9 mouse cellular contexts compared by ENCODE assay signal in genomic region chr19:5691601-5692000, GRCm38 (mm10). TPM values are rescaled to one million over a fixed set of nuclear protein-coding genes. Genes with fewer than 3 reads are reported as not detected.
DNase-seq lines count a peak whose midpoint lies in the region; ATAC-seq lines count a peak whose summit lies in the region.
"Had no signal": no experiment of that assay in that cellular context is flagged by ENCODE, and none has a peak within 500 bp of the region (broad histone marks: within the 10 kb centered on the region; RNA-seq: fewer than 3 reads in every experiment).

No protein-coding gene starts in this region.

- ATAC-seq in heart, embryonic 11.5 days (replicated peaks; ENCODE audit: insufficient number of reproducible peaks, low FRiP score, low TSS enrichment) = no peak
- ATAC-seq in embryonic facial prominence, embryonic 15.5 days (ENCODE audit: insufficient number of reproducible peaks, low FRiP score, low TSS enrichment, low read depth) = no peak
- no peak for ATAC-seq in midbrain, embryonic 15.5 days (replicated peaks)

- no peak for DNase-seq in heart, adult 8-10 months (ENCODE audit: low spot score)
- no peak for DNase-seq in limb, embryonic 10.5 days (ENCODE audit: low spot score)
- no peak for DNase-seq in cerebellum, postnatal 10 days
- DNase-seq in cerebellum, adult 9-10 months = no peak
- no peak for DNase-seq in right cerebral cortex, adult 2 months (ENCODE audit: low spot score in 2 of 2)
- DNase-seq: left cerebral cortex, postnatal 4 days had no signal

- peak overlapping the region; percentile 97 for H3K4me2 ChIP-seq in heart, embryonic 11.5 days
- peak overlapping the region; percentile 94 for H3K4me2 ChIP-seq in embryonic facial prominence, embryonic 15.5 days (replicated peaks)
- peak overlapping the region; percentile 99 for H3K4me2 ChIP-seq in midbrain, embryonic 15.5 days

- H3K36me3 ChIP-seq in heart, embryonic 11.5 days (ENCODE audit: control insufficient read depth, insufficient read depth, low read length) = peaks cover 16% of the 10 kb centered on the region
- peaks cover 41% of the 10 kb centered on the region for H3K36me3 ChIP-seq in embryonic facial prominence, embryonic 15.5 days
- H3K36me3 ChIP-seq in limb, embryonic 10.5 days = peaks cover 77% of the 10 kb centered on the region
- no peaks in the 10 kb centered on the region; the same call in 1 of the 2 replicates for H3K36me3 ChIP-seq in midbrain, embryonic 15.5 days (replicated peaks)

- no peaks in the 10 kb centered on the region for H3K9me3 ChIP-seq in heart, embryonic 11.5 days (replicated peaks; ENCODE audit: control insufficient read depth, low read length)
- no peaks in the 10 kb centered on the region for H3K9me3 ChIP-seq in embryonic facial prominence, embryonic 15.5 days (replicated peaks)
- no peaks in the 10 kb centered on the region for H3K9me3 ChIP-seq in limb, embryonic 10.5 days (replicated peaks)
- no peaks in the 10 kb centered on the region for H3K9me3 ChIP-seq in midbrain, embryonic 15.5 days

- peak overlapping the region; percentile 93 for H3K4me3 ChIP-seq in heart, embryonic 11.5 days (ENCODE audit: low read depth, low read length)
- peak overlapping the region; percentile 75 for H3K4me3 ChIP-seq in embryonic facial prominence, embryonic 15.5 days (replicated peaks)
- peak overlapping the region; percentile 82 for H3K4me3 ChIP-seq in limb, embryonic 10.5 days
- H3K4me3 ChIP-seq in midbrain, embryonic 15.5 days = no peak overlapping the region; the same call in 1 of the 2 replicates

- H3K9ac ChIP-seq in heart, embryonic 11.5 days (ENCODE audit: low read depth, low read length) = peak overlapping the region; percentile 91
- H3K9ac ChIP-seq in embryonic facial prominence, embryonic 15.5 days = peak overlapping the region; percentile 40; the same call in 1 of the 2 replicates
- H3K9ac ChIP-seq in midbrain, embryonic 15.5 days = no peak overlapping the region; the same call in 1 of the 2 replicates

- peaks cover 52% of the 10 kb centered on the region for H3K4me1 ChIP-seq in heart, embryonic 11.5 days (ENCODE audit: control insufficient read depth, insufficient read depth, low read length)
- H3K4me1 ChIP-seq in embryonic facial prominence, embryonic 15.5 days = peaks cover 64% of the 10 kb centered on the region
- H3K4me1 ChIP-seq in limb, embryonic 10.5 days = peaks cover 77% of the 10 kb centered on the region
- H3K4me1 ChIP-seq in midbrain, embryonic 15.5 days = peaks cover 60% of the 10 kb centered on the region

- H3K27ac ChIP-seq in heart, embryonic 11.5 days (ENCODE audit: low read depth, low read length) = peak overlapping the region; percentile 94
- peak overlapping the region; percentile 97 for H3K27ac ChIP-seq in embryonic facial prominence, embryonic 15.5 days (replicated peaks)
- peak overlapping the region; percentile 75; the same call in 1 of the 2 replicates for H3K27ac ChIP-seq in limb, embryonic 10.5 days
- no peak overlapping the region for H3K27ac ChIP-seq in midbrain, embryonic 15.5 days

- 59% methylated on average over 5 of the region's 5 CpGs for WGBS in heart, embryonic 11.5 days (ENCODE audit: insufficient replicate concordance)
- WGBS in embryonic facial prominence, embryonic 15.5 days = 51% methylated on average over 5 of the region's 5 CpGs
- WGBS in limb, embryonic 10.5 days = 86% methylated on average over 5 of the region's 5 CpGs
- WGBS in midbrain, embryonic 15.5 days = 86% methylated on average over 5 of the region's 5 CpGs

- H3K27me3 ChIP-seq in heart, embryonic 11.5 days (ENCODE audit: control insufficient read depth, insufficient read depth, low read length) = no peaks in the 10 kb centered on the region
- H3K27me3 ChIP-seq in embryonic facial prominence, embryonic 15.5 days = no peaks in the 10 kb centered on the region
- H3K27me3 ChIP-seq in limb, embryonic 10.5 days (ENCODE audit: low read depth, poor library complexity, severe bottlenecking) = peaks cover 14% of the 10 kb centered on the region
- H3K27me3 ChIP-seq in midbrain, embryonic 15.5 days (replicated peaks) = 0 out of 2 replicates have a peak, but pooled peaks cover 3% of the 10 kb centered on the region

RNA-seq across cellular contexts. Expression of gene Pcnx3, which starts 2.9 kb away (rescaled TPM):
- 21.3 and 21.5 TPM in 2 replicates for polyA plus RNA-seq in heart, embryonic 11.5 days (2014; fragmentation: Nextera tagmentation; extraction: Ambion mirVana)
- total RNA-seq in heart, adult 8-10 months (2022) = 10 to 100 TPM; 18.0 to 21.9 (median 19.8) TPM
- 24.6 and 26.6 TPM in 2 replicates for polyA plus RNA-seq in embryonic facial prominence, embryonic 15.5 days (2015; fragmentation: Nextera tagmentation; extraction: Ambion mirVana)
- 31.6 and 34.3 TPM in 2 replicates for polyA plus RNA-seq in limb, embryonic 10.5 days (2016; fragmentation: Nextera tagmentation; extraction: Ambion mirVana)
- 29.2 TPM in 2 replicates for polyA plus RNA-seq in midbrain, embryonic 15.5 days (2015; fragmentation: Nextera tagmentation; extraction: Ambion mirVana)

RNA-seq across cellular contexts. Expression of gene Map3k11, which starts 3.1 kb away (rescaled TPM):
- 16.9 and 21.0 TPM in 2 replicates for polyA plus RNA-seq in heart, embryonic 11.5 days (2014; fragmentation: Nextera tagmentation; extraction: Ambion mirVana)
- 10 to 100 TPM; 22.1 to 24.1 (median 23.2) TPM for total RNA-seq in heart, adult 8-10 months (2022)
- 27.1 and 30.0 TPM in 2 replicates for polyA plus RNA-seq in embryonic facial prominence, embryonic 15.5 days (2015; fragmentation: Nextera tagmentation; extraction: Ambion mirVana)
- 35.3 and 42.2 TPM in 2 replicates for polyA plus RNA-seq in limb, embryonic 10.5 days (2016; fragmentation: Nextera tagmentation; extraction: Ambion mirVana)
- polyA plus RNA-seq in midbrain, embryonic 15.5 days (2015; fragmentation: Nextera tagmentation; extraction: Ambion mirVana) = 12.5 and 14.0 TPM in 2 replicates

RNA-seq across cellular contexts. Expression of gene Kcnk7, which starts 12.6 kb away (rescaled TPM):
- not detected in 2 replicates for polyA plus RNA-seq in heart, embryonic 11.5 days (2014; fragmentation: Nextera tagmentation; extraction: Ambion mirVana)
- total RNA-seq in heart, adult 8-10 months (2022) = not detected
- 3.8 TPM in 2 replicates for polyA plus RNA-seq in embryonic facial prominence, embryonic 15.5 days (2015; fragmentation: Nextera tagmentation; extraction: Ambion mirVana)
- not detected in 2 replicates for polyA plus RNA-seq in limb, embryonic 10.5 days (2016; fragmentation: Nextera tagmentation; extraction: Ambion mirVana)
- 0.19 and 0.28 TPM in 2 replicates for polyA plus RNA-seq in midbrain, embryonic 15.5 days (2015; fragmentation: Nextera tagmentation; extraction: Ambion mirVana)
- total RNA-seq: left cerebral cortex, postnatal 4 days had no signal

RNA-seq across cellular contexts. Expression of gene Sipa1, which starts 28.1 kb away (rescaled TPM):
- polyA plus RNA-seq in heart, embryonic 11.5 days (2014; fragmentation: Nextera tagmentation; extraction: Ambion mirVana) = 15.8 and 18.8 TPM in 2 replicates
- 10 to 100 TPM; 14.9 to 23.5 (median 17.8) TPM for total RNA-seq in heart, adult 8-10 months (2022)
- polyA plus RNA-seq in embryonic facial prominence, embryonic 15.5 days (2015; fragmentation: Nextera tagmentation; extraction: Ambion mirVana) = 29.4 and 30.4 TPM in 2 replicates
- 35.9 and 38.6 TPM in 2 replicates for polyA plus RNA-seq in limb, embryonic 10.5 days (2016; fragmentation: Nextera tagmentation; extraction: Ambion mirVana)
- 17.1 and 19.6 TPM in 2 replicates for polyA plus RNA-seq in midbrain, embryonic 15.5 days (2015; fragmentation: Nextera tagmentation; extraction: Ambion mirVana)

RNA-seq across cellular contexts. Expression of gene Ehbp1l1, which starts 34.5 kb away (rescaled TPM):
- polyA plus RNA-seq in heart, embryonic 11.5 days (2014; fragmentation: Nextera tagmentation; extraction: Ambion mirVana) = 54.8 and 68.0 TPM in 2 replicates
- 100 to 1,000 TPM; 145 to 158 (median 149) TPM for total RNA-seq in heart, adult 8-10 months (2022)
- polyA plus RNA-seq in embryonic facial prominence, embryonic 15.5 days (2015; fragmentation: Nextera tagmentation; extraction: Ambion mirVana) = 32.4 and 35.9 TPM in 2 replicates
- 8.4 and 9.2 TPM in 2 replicates for polyA plus RNA-seq in limb, embryonic 10.5 days (2016; fragmentation: Nextera tagmentation; extraction: Ambion mirVana)
- polyA plus RNA-seq in midbrain, embryonic 15.5 days (2015; fragmentation: Nextera tagmentation; extraction: Ambion mirVana) = 23.7 and 25.5 TPM in 2 replicates
